Mouse (Mus musculus) MEL (cell line): ENCODE measurements at regions not wholly inside any gene's neighbourhood (a gene's known extent, or its start where the extent isn't known, plus 50 kb on each side); places are given as distances from the start of the nearest gene placed in this dataset.

Source experiments
- CTCF ChIP-seq, 3 experiments: IDR thresholded peaks in 2 of 3; conservative IDR thresholded peaks in 1 of 3; 2 replicates each; pipeline ENCODE4 v1.5.1; 2011 to 2012; ENCODE audit warnings: low read length in 3 of 3, low read depth in 2 of 3, mild to moderate bottlenecking in 2 of 3, improper control_type of control experiment in 1 of 3, inconsistent platforms in 1 of 3, mixed read lengths in 1 of 3, moderate library complexity in 1 of 3; ENCODE audit not compliant: control insufficient read depth in 1 of 3, insufficient read depth in 1 of 3, poor library complexity in 1 of 3, severe bottlenecking in 1 of 3
- E2F4 ChIP-seq: IDR thresholded peaks from 2 replicates; pipeline ENCODE4 v1.6.1; 2011; ENCODE audit warnings: low read depth, low read length, improper control_type of control experiment, borderline replicate concordance
- HCFC1 ChIP-seq: IDR thresholded peaks from 2 replicates; pipeline ENCODE4 v1.6.1; 2012; ENCODE audit warnings: low read depth, mild to moderate bottlenecking, inconsistent platforms, low read length, improper control_type of control experiment, moderate library complexity
- MEF2A ChIP-seq: IDR thresholded peaks from 2 replicates; pipeline ENCODE4 v1.6.1; 2014; ENCODE audit warnings: low read depth, mild to moderate bottlenecking, inconsistent platforms, low read length, improper control_type of control experiment; ENCODE audit not compliant: poor library complexity, insufficient replicate concordance, severe bottlenecking; ENCODE audit errors: extremely low read depth
- MYC ChIP-seq: IDR thresholded peaks from 2 replicates; pipeline ENCODE4 v1.6.1; 2011; ENCODE audit warnings: low read depth, mild to moderate bottlenecking, low read length, improper control_type of control experiment, moderate library complexity
- USF1 ChIP-seq: IDR thresholded peaks from 2 replicates; pipeline ENCODE4 v1.6.1; 2014; ENCODE audit warnings: low read depth, mild to moderate bottlenecking, inconsistent platforms, low read length, improper control_type of control experiment, moderate library complexity

DNA sequence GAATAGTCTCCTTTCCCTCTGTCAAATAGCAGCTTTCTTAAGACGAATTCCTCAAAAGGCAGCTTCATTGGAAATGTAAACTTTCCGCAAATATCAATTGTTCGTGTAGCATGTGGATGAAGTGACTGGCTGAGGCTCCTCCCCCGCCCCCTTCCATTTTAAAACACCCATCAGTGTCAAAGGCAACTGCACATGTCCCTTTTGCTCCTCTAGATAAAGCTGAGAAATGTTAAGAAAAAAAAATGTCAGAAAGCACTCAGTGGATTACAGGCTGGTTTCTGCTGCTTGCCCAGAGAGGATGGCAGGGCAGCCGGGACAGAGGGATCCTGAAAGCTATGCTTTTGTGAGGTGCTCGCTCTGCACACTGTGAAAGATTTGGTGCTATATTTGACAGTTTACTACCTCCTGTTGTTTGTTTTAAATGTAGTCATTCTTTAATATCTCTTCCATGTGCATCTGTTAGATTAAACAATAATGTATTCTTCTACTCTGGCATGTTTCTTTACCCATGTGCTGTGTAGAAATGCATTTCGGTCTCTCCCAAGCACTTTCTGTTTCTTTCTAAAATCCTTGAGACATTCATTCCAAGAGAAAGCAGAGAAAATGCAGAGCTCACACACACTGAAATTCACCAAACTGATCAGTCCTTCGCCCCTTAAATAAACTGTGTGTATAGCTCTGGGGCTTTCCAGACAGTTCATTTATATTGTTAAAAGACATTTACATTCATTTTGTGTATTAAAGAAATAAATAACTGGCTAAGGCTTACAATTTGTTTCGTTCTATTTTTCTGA, 263.9 kb downstream of the Meis1 start:
- TF ChIP-seq HCFC1: no peak
- TF ChIP-seq CTCF (IDR thresholded peaks at IDR 0.05 in 2 of 3, conservative IDR thresholded peaks at IDR 0.05 in 1 of 3; ENCODE audit: control insufficient read depth in 1 of 3, insufficient read depth in 1 of 3, low read depth in 2 of 3, low read length in 3 of 3, poor library complexity in 1 of 3, severe bottlenecking in 1 of 3): no peak
- TF ChIP-seq MYC: no peak
- no peak for TF ChIP-seq E2F4
- TF ChIP-seq MEF2A: no peak
- no peak for TF ChIP-seq USF1
